Mouse (Mus musculus) inflammation-experienced regulatory T-cells, adult 6 months (primary cell): ENCODE data around the gene Iqgap3. TPM values are rescaled to one million over a fixed set of nuclear protein-coding genes. Genes with fewer than 3 reads are reported as not detected.

Source experiments
- ATAC-seq: one replicate; pipeline ENCODE4 v1.8.0; 2017
- polyA plus RNA-seq, 3 experiments: library from polyadenylated mRNA; unstranded; fragments of 100-300 nt; shearing (Covaris generic); gene quantifications; one replicate each; pipeline ENCODE4 v1.2.1; 2017

Gene Iqgap3
- 1 to 10 TPM in 1 of 3 experiments, under 1 TPM in 2; 0.59 to 3.5 (median 0.82) TPM for polyA plus RNA-seq

DNA sequence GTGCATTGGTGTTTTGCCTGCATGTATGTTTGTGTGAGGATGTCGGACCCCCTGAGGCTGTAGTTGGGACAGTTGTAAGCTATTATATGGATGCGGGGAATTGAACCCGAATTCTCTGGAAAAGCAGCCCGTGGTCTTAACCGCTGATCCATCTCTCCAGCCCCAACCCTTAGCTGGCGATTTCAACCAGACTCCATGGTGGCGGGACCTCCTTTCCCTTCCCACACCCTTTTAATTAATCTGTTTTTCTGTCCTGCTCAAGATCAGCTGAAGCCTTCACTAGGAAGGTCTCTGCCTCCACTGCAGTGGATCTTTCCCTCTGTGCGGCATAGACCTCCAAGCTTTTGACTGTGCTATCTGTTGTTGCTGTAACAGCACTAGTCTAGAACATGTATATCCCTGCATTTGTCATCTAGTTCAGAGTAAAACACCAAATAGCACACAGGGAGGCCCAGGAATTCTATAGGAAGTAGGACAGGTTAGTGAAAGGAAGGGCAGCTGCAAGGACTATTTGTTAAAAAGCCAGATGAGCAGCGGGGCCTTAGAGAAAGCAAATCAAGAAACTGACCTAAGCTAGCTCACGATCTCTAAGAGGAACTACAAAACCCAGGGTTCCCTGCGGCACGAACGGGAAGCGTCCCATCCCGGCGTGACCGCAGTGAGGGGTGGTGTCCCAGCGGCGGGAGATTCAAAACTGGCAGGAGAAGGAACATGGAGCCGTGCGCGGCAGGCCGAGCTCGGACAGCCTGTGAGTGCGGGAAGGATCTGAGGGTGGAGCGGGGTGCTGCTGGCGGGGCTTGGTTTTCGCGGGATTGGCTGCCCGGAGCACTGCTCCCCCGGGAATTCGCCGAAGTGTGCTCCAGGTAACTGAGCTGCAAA lies at the start of gene Iqgap3:
TSS of gene Iqgap3 (plus strand) at position 627 of the 879 bp plus-strand sequence.
- ATAC-seq = peak; percentile 82

DNA sequence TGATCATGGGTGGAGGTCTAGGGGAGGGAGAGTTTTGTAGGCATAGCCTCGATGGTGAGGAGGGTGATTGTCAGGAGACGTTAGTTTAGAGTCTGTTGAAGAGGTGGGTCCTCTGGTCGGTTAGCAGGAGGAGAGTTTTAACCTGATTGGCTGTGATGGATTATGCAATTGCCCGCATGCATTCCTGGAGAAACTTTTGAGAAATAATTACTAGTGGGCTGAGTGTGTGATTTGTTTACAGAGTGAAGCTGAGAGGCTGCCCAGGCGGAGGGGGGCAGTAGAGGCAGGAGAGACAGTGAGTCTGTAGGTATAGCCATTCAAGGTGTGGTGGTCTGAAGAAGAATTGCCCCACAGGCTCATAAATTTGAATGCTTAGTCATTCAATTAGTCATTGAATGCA lies 48.3 kb upstream of the Iqgap3 start:
- ATAC-seq = no peak

DNA sequence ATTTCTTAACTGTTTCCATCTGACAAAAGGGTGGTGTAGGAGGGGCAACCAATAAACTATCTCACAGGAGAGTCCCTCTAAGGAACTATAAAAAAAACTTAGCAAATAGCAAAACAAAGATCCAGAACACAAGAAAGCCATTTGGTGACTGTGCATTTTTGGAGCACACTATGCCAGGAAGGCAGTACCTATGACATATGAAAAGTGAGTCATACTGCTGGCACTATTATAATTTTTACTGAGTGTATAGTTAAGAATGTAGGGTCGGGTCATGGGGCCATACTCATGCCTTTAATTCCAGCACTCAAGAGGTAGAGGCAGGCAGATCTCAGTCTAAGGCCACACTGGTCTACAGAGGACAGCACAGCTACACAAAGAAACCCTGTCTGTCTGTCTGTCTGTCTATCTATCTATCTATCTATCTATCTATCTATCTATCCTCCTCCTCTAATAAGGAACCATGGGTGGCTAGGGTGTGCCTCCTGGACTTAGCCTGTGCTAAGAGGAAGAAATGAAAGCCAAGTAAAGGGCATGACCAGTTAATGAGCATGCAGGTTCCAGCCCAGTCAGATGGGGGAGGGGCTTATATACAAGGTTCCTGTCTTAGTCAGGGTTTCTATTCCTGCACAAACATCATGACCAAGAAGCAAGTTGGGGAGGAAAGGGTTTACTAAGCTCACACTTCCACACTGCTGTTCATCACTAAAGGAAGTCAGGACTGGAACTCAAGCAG lies 46.0 kb upstream of the Iqgap3 start:
- ATAC-seq = no peak

DNA sequence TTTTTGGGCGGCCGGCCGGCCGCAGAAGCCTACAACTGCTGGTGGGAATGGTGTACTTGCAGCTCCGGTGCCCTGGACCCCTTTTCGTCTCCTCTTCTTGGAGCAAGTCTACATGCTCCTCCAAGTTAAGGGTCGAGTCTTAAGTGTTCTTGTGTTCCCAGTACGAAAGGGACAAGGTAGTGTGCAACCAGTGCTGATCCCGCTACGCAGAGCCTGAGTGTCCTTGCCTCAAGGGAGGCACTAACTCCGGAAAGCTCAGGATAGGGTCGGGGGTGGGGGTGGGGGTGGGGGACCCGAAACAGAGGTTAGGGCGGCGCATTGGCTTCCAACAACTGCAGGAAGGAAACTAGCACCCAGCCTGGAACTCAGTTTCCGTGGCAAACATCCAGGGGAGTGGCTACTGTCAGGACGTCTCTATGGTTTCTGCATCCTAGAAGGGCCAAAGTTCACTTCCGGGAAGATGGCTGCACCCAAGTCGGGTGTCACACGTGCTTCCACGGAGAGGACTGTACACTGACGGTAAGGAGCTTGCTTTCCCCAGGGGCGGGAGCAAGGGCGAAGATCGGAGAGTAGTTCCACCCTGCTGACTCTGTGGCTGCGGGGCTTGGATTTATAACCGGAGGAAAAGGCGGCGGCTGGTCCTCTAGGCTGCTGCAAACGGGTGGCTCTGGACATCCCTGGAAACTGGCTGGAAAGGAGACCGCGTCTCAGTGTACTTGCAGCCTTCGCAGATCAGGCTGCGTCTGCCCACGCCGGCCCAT lies 38.9 kb upstream of the Iqgap3 start, which contains the start of gene Gpatch4:
TSS of gene Gpatch4 (plus strand) at position 448 of the 761 bp plus-strand sequence.
- ATAC-seq = peak; percentile 97

DNA sequence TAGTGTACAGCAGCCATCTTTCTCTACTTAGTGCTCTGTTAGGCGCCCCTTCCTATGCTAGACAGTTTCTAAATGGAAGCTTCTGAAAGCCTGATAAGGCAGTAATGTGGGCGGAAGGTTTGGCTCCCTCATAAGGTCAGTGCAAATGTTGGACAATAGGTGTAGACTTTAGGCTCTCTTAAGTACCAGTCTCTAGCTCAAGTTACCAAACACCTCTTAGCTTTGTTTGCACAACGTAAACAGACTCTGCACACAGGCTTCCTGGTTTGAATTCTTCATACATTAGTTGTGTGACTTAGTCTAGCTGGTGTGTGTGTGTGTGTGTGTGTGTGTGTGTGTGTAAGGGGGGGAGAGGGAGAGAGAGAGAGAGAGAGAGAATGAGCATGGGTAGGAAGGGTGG lies 32.2 kb upstream of the Iqgap3 start:
- no peak for ATAC-seq

DNA sequence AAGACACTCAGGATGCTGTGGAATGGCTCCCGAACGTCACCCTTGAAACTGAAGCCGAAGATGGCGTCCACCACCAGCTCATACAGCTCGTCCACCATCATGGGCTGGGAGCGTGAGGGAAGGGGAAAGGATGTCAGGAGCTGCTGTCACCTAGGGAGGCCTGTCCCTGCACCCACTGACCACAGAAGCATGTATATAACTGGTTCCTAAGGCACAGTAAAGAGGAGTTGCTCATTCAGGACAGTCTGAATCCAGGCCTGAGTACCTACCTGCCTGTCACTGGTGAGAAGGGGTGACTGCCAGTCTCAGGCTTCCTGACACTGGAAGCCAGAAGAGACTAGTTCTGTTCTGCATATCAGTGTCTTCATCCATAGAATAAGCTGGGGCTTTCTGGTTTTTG lies 24.7 kb upstream of the Iqgap3 start:
- ATAC-seq = no peak

DNA sequence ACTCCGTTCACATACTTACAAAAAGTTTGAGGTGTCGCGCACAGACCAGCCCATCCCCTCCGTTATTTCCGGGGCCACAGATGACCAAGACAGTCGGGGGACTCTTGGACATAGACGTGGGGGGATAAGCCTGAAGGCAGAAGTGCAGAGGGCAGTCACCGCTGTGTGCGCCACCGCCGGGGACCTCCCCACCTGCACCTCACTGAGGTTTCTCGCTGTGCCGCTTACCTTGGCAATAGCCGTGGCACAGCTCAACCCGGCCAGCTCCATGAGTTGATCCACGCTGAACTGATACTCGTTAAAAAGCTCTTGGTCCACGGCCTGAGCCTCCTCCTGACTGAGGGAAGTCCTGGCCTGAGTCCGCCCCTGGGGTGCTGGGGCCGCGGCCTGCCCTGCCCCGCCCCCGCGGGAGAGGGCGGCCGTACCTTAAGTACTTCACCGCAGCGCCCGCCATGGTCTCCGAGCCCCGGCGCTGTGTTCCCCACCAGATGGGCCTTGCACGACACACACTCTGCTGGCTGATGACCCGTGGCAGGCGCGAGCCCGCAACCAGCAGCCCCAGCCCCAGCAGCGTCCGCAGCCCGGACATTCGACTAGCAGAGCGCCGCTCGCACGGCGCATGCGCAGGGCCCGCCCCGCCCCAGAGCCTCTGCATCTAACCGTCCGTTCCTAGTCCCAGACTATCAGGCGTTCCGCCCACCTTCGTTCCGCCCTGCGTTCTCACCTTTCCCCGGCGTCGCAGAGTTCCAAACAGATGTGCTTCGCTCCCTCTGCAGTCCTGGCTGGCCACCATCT lies 23.7 kb upstream of the Iqgap3 start, which contains the start of gene Naxe:
TSS of gene Naxe (minus strand) at position 594 of the 795 bp plus-strand sequence.
- peak; percentile 95 for ATAC-seq

DNA sequence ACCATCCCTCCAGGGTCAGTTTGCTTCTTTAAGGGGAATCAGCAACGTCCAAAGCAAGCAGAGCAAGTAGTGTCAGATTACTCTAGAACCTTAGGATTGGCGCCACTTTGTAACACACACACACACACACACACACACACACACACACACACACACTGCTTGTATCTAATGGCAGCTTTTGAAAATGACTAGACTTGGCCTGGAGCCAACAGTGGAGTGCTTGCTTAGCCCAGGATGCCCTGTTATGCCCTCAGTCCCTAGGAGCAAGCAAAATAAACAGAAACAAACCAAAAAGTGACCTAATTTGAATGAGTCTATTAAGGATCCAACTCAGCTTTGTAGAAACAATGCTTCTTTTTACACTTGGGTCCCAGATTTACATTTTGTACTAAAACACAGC lies 13.4 kb upstream of the Iqgap3 start:
- no peak for ATAC-seq

DNA sequence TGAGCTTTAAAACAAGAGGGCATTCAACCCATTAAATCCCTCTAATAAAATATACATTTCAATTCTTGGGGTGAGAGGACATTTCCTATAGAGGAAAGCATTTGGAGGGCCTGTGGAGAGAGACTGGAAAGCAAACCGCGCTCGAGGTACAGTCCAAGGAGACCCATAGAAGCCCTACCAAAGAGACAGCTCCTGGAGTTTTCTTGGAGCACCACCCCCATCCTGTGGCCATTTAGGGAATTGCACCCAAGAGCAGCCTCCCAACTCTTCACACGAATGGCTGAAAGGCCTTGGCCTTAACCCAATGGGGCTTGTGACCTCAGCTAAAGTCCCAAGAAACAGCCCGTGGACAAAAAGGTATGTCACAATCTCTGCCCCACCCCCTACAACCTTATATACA lies 10.0 kb upstream of the Iqgap3 start:
- peak; percentile 58 for ATAC-seq

DNA sequence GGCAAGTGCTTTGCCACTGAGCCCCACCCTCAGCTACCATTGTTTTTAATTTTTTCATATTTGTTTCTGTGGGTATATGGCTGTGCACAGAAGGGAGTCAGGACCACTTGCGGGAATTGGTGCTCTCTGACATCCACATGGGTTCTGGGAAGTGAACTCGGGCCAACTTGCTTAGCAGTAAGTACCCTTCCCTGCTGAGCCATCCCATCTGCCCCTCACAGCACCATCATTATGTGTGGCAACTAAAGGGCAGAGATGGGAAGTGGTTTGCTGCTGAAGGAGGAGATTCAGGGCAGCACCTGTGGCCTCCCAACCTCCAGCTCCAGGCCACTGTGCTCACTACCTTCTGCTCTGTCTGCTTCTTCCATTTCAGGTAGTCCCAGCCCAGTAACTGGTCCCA lies 8.1 kb upstream of the Iqgap3 start:
- no peak for ATAC-seq

DNA sequence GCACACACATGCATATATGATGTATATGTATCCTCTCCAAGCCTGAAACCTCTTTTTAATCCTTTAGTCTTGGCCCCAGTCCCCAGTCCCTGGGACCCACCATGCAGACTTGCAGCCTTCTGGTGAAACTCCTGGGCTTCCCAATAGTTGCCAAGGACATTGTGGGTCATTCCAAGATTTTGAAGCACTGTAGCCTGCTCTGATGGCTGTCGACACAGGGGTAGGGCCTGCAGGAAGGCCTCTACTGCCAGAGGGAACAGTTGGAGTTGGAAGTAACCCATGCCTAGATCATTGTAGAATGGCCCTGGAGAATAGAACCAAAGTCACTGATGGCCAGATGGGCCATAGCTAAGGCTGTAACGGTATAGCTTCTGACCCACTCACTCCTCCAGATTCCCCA lies 7.4 kb upstream of the Iqgap3 start:
- no peak for ATAC-seq

DNA sequence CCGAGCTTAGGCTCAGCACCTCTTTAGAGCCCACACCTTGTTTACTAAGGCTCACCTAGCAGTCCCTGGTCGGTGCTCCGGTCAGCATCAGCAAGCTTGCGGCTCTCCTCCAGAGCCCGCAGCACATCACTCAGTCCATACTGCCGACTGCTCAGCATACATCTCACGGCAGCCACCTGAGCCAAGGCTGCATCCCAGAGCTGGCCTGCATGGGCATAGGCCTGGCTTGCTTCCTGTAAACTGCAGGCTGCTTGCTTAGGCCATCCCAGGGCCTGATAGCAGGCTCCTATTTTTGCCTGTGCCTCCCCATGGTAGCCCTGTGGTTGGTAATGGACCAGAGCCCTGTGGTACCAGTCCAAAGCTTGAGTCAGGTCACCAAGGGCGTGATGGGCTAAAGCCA lies 7.0 kb upstream of the Iqgap3 start:
- ATAC-seq = no peak

DNA sequence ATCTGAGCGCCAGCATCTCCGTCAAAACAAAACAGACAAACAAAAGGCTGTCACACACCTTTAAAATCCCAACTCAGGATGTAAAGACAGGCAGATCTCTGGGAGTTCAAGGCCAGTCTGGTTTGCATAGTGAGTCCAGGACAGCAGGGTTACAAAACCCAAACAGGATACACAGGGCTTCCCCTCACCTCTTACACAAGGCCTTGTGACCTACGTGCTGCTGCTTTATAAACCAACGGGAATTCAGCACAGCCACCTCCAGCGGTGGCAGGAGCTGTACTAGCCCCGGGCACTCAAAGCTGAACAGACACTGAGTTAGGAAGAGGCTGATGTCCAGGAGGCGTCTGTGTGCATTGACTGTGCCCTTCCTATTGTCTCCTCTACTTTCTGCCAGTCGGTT lies 4.3 kb upstream of the Iqgap3 start:
- ATAC-seq = no peak

DNA sequence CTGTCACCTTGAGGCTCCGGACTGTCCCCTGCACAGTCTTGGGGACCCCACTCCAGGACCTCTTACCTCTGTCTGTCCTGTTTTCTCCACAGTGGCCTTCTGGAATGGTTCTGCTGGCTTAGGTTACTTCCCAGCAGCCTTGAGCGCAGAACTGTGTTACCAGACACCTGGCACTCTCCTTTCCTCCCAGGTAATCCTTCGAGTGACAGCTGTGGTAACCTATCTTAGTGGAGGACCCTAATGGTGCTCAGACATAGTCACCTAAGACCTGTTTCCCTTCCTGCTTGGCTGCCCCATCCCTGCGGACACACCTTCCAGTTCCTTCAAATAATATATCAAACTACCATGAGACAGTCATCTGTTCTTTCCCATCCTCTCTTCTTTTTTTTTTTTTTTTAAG lies 3.6 kb upstream of the Iqgap3 start, which contains the start of gene Ttc24:
TSS of gene Ttc24 (minus strand) at position 101 of the 400 bp plus-strand sequence.
- no peak for ATAC-seq

DNA sequence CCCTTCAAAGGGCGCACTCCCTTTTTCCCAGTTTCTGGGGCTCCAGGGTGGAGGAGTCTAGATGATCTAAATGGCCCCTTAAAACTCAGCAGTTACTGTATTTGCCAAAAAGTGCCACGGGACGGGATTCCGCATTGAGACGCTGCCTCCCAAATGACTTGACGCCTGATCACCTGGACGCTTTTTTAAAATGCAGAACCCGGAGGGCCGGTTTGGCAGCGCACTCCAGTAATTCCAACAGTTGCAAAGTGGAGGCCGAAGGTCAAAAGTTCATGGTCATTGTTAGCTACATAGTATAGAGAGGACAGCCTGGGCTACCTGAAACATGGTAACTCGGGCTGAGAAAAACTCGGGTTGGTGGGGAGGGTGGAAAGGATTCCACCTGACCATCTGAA lies 450 bp downstream of the Iqgap3 start:
- no peak for ATAC-seq

DNA sequence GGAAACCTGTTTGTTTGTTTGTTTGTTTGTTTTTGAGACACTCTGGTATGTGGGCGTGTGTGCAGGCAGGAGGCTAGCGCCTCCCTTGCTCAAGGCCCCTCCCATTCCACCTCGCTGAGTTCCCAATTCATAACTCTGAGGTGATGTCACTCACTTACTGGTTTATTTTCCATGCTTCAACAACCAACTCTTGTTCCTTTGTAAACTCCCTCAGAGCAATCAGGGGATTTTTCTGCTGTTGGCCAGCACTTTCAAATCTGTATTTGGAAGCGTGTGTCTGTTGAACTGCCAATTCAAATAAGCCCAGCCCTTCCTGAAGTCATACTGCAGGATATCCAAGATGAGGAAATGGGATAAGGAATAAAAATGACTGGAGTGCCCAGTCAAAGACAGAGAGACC lies 892 bp downstream of the Iqgap3 start:
- no peak for ATAC-seq

DNA sequence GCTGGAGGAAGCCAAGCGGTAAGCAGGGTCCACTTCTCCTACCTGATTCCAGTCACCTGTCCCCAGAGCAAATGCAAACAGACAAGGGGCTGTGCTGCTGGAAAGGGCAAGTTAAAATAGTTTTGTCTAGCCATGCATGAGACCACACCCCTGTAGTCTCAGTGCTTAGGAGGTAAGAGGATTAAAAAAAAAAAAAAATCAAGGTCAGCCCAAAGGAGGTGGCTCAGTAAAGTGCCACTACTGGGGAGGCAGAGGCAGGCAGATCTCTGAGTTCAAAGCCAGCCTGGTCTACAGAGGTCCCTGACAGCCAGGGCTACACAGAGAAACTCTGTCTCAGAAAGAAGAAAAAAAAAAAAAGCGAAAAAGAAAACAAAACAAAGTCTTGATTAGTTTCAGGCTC lies 2.2 kb downstream of the Iqgap3 start:
- no peak for ATAC-seq

DNA sequence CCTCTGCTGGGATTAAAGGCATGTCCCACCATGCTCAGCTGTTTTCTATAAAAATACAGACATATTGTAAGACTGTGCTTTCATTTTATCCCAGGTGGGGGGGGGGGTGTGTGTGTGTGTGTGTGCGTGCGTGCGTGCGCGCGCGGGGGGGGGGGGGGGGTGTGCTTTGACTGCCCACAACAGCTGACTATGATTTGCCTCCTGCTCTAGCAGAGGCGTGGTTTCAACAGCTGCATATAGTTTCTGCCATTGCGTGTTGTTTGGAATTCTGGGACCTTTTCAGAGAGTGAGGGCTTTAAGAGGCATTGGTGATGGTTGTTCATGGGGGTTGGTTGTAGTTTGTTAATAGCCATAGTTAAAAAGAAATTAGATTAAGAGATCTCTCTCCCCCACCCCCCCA lies 3.7 kb downstream of the Iqgap3 start:
- ATAC-seq = no peak

DNA sequence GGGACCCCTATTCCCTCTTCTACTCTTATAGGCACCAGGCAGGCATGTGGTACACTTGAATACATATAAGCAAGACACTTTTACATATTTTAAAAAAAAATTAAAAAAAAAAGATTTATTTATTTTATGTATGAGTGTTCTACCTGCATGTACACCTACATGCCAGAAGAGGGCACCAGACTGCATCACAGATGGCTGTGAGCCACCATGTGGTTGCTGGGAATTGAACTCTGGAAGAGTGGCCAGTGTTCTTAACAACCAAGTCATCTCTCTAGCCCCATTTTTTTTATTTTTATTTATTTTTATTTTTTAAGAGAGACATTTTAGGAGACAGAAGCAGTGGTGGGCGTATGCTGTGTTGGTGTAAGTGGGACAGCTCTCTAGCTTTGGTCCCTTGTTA lies 5.9 kb downstream of the Iqgap3 start:
- no peak for ATAC-seq

DNA sequence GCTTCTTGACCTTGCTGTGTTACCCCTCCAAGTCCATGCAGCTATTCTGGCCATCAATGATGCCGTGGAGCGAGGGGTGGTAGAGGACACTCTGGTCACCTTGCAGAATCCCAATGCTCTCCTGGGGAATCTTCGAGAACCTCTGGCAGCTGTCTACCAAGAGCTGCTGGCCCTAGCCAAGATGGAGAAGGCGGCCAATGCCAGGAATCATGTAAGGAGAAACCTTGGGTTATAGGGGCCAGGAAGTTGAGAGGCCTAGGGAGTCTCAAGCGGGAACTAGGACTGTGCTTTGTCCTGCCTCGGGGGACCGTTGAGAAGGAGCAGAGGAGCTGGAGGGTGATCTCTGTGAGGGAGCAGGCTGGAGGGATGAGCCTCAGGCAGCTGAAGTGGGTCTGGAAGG lies 8.3 kb downstream of the Iqgap3 start:
- ATAC-seq = no peak

DNA sequence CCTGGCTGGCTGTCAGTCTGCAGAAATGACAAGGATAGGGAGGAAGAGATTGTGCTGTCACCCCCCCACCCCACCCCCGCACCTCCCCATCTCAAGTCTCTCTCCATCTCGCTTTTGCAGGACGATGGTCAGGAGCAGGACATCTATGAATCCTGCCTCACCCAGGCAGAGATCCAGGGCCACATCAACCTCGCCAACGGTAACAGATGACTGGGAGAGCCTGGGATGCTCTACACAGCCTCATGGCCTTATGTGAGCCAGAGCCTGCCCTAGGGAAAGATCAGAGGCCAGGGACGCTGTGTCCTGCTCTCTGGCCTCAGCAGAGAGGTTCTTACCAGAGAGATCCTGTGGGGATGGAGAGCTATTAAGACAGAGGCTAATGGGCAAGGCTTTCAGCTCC lies 8.8 kb downstream of the Iqgap3 start:
- ATAC-seq = no peak

DNA sequence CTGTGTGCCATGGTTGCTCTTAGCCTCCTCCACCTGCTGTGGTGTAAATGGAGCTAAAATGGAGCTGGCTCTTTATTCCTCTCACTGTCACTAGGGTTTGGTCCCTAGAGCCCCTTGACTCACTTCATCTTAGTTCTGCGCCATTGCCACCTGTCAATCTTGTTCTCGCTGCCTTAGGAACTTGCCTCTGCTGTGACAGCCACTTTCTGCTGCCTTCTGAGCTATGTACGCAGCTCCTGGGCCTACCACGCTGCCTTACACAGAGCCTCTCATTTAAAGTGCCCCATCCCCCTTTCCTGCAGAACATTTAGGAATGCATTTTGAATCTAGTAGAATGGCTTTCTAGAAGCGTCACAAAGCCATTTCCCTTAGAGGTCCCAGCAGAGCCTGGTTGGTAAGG lies 12.4 kb downstream of the Iqgap3 start:
- no peak for ATAC-seq
